Mouse (Mus musculus) hindbrain, embryonic 12.5 days (tissue): ENCODE measurements around the gene Tubg1. TPM values are rescaled to one million over a fixed set of nuclear protein-coding genes. Genes with fewer than 3 reads are reported as not detected.
"Not testable (repeated sequence)": the region's sequence is repeated elsewhere in the genome, so short reads cannot be mapped to it uniquely, and the experiment has no call there.

ENCODE experiments used
- ATAC-seq: fragments of 200-750 bp; cut with Nextera tagmentation; 2 replicates; pipeline ENCODE4 v1.8.0; 2017; ENCODE audit warnings: moderate TSS enrichment; ENCODE audit not compliant: low FRiP score
- H3K27ac ChIP-seq: fragments of 300-500 bp; sonication (generic); 2 replicates; pipeline ENCODE4 v1.5.1; 2016; ENCODE audit warnings: mild to moderate bottlenecking
- H3K27me3 ChIP-seq: fragments of 300-500 bp; sonication (generic); 2 replicates; pipeline ENCODE4 v1.6.1; 2016; ENCODE audit warnings: mild to moderate bottlenecking
- H3K36me3 ChIP-seq: fragments of 300-500 bp; sonication (generic); 2 replicates; pipeline ENCODE4 v1.6.1; 2016; ENCODE audit warnings: mild to moderate bottlenecking
- H3K4me1 ChIP-seq: fragments of 300-500 bp; sonication (generic); 2 replicates; pipeline ENCODE4 v1.6.1; 2016
- H3K4me2 ChIP-seq: fragments of 300-500 bp; sonication (generic); replicated peaks from 2 replicates; pipeline ENCODE4 v1.6.1; 2016; ENCODE audit warnings: mild to moderate bottlenecking
- H3K4me3 ChIP-seq: fragments of 300-500 bp; sonication (generic); 2 replicates; pipeline ENCODE4 v1.5.1; 2016; ENCODE audit warnings: mild to moderate bottlenecking
- H3K9ac ChIP-seq: fragments of 300-500 bp; sonication (generic); 2 replicates; pipeline ENCODE4 v1.6.1; 2016; ENCODE audit warnings: mild to moderate bottlenecking, moderate library complexity
- H3K9me3 ChIP-seq: fragments of 300-500 bp; sonication (generic); replicated peaks from 2 replicates; pipeline ENCODE4 v1.6.1; 2016; ENCODE audit warnings: mild to moderate bottlenecking
- WGBS: fragments of 180-500 bp; shearing (Covaris S2); methylation state at CpG from one replicate; pipeline ENCODE4 v1.1.7; 2016; 5-methylcytosine and 5-hydroxymethylcytosine counted together
- polyA plus RNA-seq: library from polyadenylated mRNA; unstranded; fragments of >200 nt; fragmentation: Nextera tagmentation; extraction: Ambion mirVana; gene quantifications from 2 replicates; pipeline ENCODE4 v1.2.1, GENCODE M21; 2016

Tubg1 gene
- polyA plus RNA-seq, 1 experiment from 2014 or later = 81.6 TPM

- 92% methylated on average over 4 of the region's 4 CpGs for WGBS
- Histone ChIP-seq H3K4me2 (no peak overlapping the region), H3K36me3 (no peaks in the 10 kb centered on the region), H3K9me3 (no peaks in the 10 kb centered on the region), H3K27me3 (no peaks in the 10 kb centered on the region), H3K9ac (no peak overlapping the region), H3K4me1 (peaks cover 12% of the 10 kb centered on the region; the same call in 1 of the 2 replicates), H3K27ac (no peak overlapping the region), H3K4me3 (no peak overlapping the region)
- ATAC-seq = no peak
Observed at GRCm38 (mm10) chr11:101111178-101111577, 8.6 kb upstream of the Tubg1 start.

GRCm38 (mm10) chr11:101112186-101112585 lies 7.6 kb upstream of the Tubg1 start:
- no peaks in the 10 kb centered on the region for H3K9me3 ChIP-seq
- no peaks in the 10 kb centered on the region for H3K36me3 ChIP-seq
- no peak overlapping the region for H3K4me3 ChIP-seq
- no peak for ATAC-seq
- no peak overlapping the region for H3K27ac ChIP-seq
- no peak overlapping the region for H3K9ac ChIP-seq
- 93% methylated on average over 3 of the region's 3 CpGs for WGBS
- no peak overlapping the region for H3K4me2 ChIP-seq
- peaks cover 14% of the 10 kb centered on the region; the same call in 1 of the 2 replicates for H3K4me1 ChIP-seq
- no peaks in the 10 kb centered on the region for H3K27me3 ChIP-seq

GRCm38 (mm10) chr11:101115564-101115963 lies 4.2 kb upstream of the Tubg1 start:
- peak overlapping the region; percentile 2; the same call in 1 of the 2 replicates for H3K4me2 ChIP-seq
- peak overlapping the region; percentile 58 for H3K27ac ChIP-seq
- no peak overlapping the region for H3K4me3 ChIP-seq
- ATAC-seq = no peak
- H3K9ac ChIP-seq = no peak overlapping the region
- no peaks in the 10 kb centered on the region for H3K36me3 ChIP-seq
- no peaks in the 10 kb centered on the region for H3K27me3 ChIP-seq
- 65% methylated on average over 2 of the region's 2 CpGs for WGBS
- no peaks in the 10 kb centered on the region for H3K9me3 ChIP-seq
- H3K4me1 ChIP-seq = peaks cover 33% of the 10 kb centered on the region

GRCm38 (mm10) chr11:101118105-101118504 lies 1.6 kb upstream of the Tubg1 start:
- Histone ChIP-seq H3K4me3 (peak overlapping the region; percentile 92), H3K36me3 (peaks cover 6% of the 10 kb centered on the region), H3K4me2 (peak overlapping the region; percentile 83), H3K9me3 (no peaks in the 10 kb centered on the region), H3K9ac (peak overlapping the region; percentile 94), H3K27me3 (no peaks in the 10 kb centered on the region), H3K4me1 (peaks cover 44% of the 10 kb centered on the region), H3K27ac (no peak overlapping the region)
- 53% methylated on average over 4 of the region's 4 CpGs for WGBS
- no peak for ATAC-seq

GRCm38 (mm10) chr11:101119131-101119760 lies 492 bp upstream of the Tubg1 start:
- Histone ChIP-seq H3K4me3 (peak overlapping the region; percentile 92), H3K9ac (peak overlapping the region; percentile 94), H3K27me3 (no peaks in the 10 kb centered on the region), H3K36me3 (peaks cover 16% of the 10 kb centered on the region), H3K4me1 (peaks cover 44% of the 10 kb centered on the region), H3K4me2 (peak overlapping the region; percentile 83), H3K9me3 (no peaks in the 10 kb centered on the region), H3K27ac (peak overlapping the region; percentile 90)
- under 1% methylated on average over 39 of the region's 39 CpGs for WGBS
- peak; percentile 78 for ATAC-seq

- 23% methylated on average over 19 of the region's 19 CpGs for WGBS
- no peaks in the 10 kb centered on the region for H3K9me3 ChIP-seq
- peak overlapping the region; percentile 88 for H3K27ac ChIP-seq
- H3K36me3 ChIP-seq = peaks cover 29% of the 10 kb centered on the region
- H3K9ac ChIP-seq = peak overlapping the region; percentile 83
- ATAC-seq = no peak
- peak overlapping the region; percentile 83 for H3K4me2 ChIP-seq
- peaks cover 37% of the 10 kb centered on the region for H3K4me1 ChIP-seq
- H3K4me3 ChIP-seq = peak overlapping the region; percentile 92
- H3K27me3 ChIP-seq = no peaks in the 10 kb centered on the region
Observed at GRCm38 (mm10) chr11:101120545-101121188, 929 bp downstream of the Tubg1 start.

- H3K27me3 ChIP-seq, H3K9ac ChIP-seq, H3K4me3 ChIP-seq, H3K4me2 ChIP-seq, ATAC-seq, H3K27ac ChIP-seq, H3K9me3 ChIP-seq: not testable (repeated sequence)
- Histone ChIP-seq H3K4me1 (peaks cover 12% of the 10 kb centered on the region), H3K36me3 (peaks cover 47% of the 10 kb centered on the region)
- 95% methylated on average over 8 of the region's 8 CpGs for WGBS
Observed at GRCm38 (mm10) chr11:101124494-101124893, 4.8 kb downstream of the Tubg1 start.

GRCm38 (mm10) chr11:101125008-101125407 lies 5.3 kb downstream of the Tubg1 start:
- not testable (repeated sequence) for H3K4me3 ChIP-seq, H3K9ac ChIP-seq, H3K27me3 ChIP-seq, H3K9me3 ChIP-seq, H3K4me2 ChIP-seq, ATAC-seq, H3K27ac ChIP-seq
- 95% methylated on average over 9 of the region's 9 CpGs for WGBS
- Histone ChIP-seq H3K36me3 (peaks cover 47% of the 10 kb centered on the region), H3K4me1 (peaks cover 12% of the 10 kb centered on the region)

GRCm38 (mm10) chr11:101127075-101127474 lies 7.3 kb downstream of the Tubg1 start:
- 82% methylated on average over 1 of the region's 1 CpGs for WGBS
- Histone ChIP-seq H3K27ac (no peak overlapping the region), H3K4me1 (peaks cover 2% of the 10 kb centered on the region; the same call in 1 of the 2 replicates), H3K36me3 (peaks cover 47% of the 10 kb centered on the region), H3K27me3 (no peaks in the 10 kb centered on the region), H3K4me3 (no peak overlapping the region), H3K4me2 (no peak overlapping the region), H3K9ac (no peak overlapping the region), H3K9me3 (no peaks in the 10 kb centered on the region)
- no peak for ATAC-seq

- ATAC-seq = no peak
- WGBS = 86% methylated on average over 11 of the region's 11 CpGs
Observed at GRCm38 (mm10) chr11:101128996-101129577, 9.3 kb downstream of the Tubg1 start.

GRCm38 (mm10) chr11:101130056-101130756 lies 10.5 kb downstream of the Tubg1 start:
- WGBS = 50% methylated on average over 18 of the region's 18 CpGs
- H3K27ac ChIP-seq = no peak overlapping the region
- no peaks in the 10 kb centered on the region for H3K9me3 ChIP-seq
- ATAC-seq = no peak
- no peaks in the 10 kb centered on the region for H3K27me3 ChIP-seq
- no peak overlapping the region for H3K9ac ChIP-seq
- H3K4me1 ChIP-seq = peaks cover 2% of the 10 kb centered on the region; the same call in 1 of the 2 replicates
- peaks cover 22% of the 10 kb centered on the region for H3K36me3 ChIP-seq
- H3K4me2 ChIP-seq = no peak overlapping the region
- no peak overlapping the region for H3K4me3 ChIP-seq

More at GRCm38 (mm10) chr11:101128996-101129577, 9.3 kb downstream of the Tubg1 start:
- H3K9me3 ChIP-seq = no peaks in the 10 kb centered on the region
- no peak overlapping the region for H3K9ac ChIP-seq
- H3K36me3 ChIP-seq = peaks cover 30% of the 10 kb centered on the region
- H3K4me1 ChIP-seq = peaks cover 2% of the 10 kb centered on the region; the same call in 1 of the 2 replicates
- H3K27ac ChIP-seq = no peak overlapping the region
- no peaks in the 10 kb centered on the region for H3K27me3 ChIP-seq
- no peak overlapping the region for H3K4me3 ChIP-seq
- H3K4me2 ChIP-seq = no peak overlapping the region

GRCm38 (mm10) chr11:101131187-101131586 lies 11.4 kb downstream of the Tubg1 start:
- no peaks in the 10 kb centered on the region for H3K9me3 ChIP-seq
- H3K9ac ChIP-seq = no peak overlapping the region
- no peak for ATAC-seq
- 94% methylated on average over 2 of the region's 2 CpGs for WGBS
- peaks cover 12% of the 10 kb centered on the region for H3K36me3 ChIP-seq
- peaks cover 2% of the 10 kb centered on the region; the same call in 1 of the 2 replicates for H3K4me1 ChIP-seq
- no peaks in the 10 kb centered on the region for H3K27me3 ChIP-seq
- H3K4me3 ChIP-seq = no peak overlapping the region
- no peak overlapping the region for H3K4me2 ChIP-seq
- H3K27ac ChIP-seq = no peak overlapping the region
